Mouse (Mus musculus): ENCODE results near the gene Lag3. TPM values are rescaled to one million over a fixed set of nuclear protein-coding genes. Genes with fewer than 3 reads are reported as not detected.

Gene Lag3
- polyA plus RNA-seq, 1 experiment from 2014 or later, result 1.3 TPM

DNA sequence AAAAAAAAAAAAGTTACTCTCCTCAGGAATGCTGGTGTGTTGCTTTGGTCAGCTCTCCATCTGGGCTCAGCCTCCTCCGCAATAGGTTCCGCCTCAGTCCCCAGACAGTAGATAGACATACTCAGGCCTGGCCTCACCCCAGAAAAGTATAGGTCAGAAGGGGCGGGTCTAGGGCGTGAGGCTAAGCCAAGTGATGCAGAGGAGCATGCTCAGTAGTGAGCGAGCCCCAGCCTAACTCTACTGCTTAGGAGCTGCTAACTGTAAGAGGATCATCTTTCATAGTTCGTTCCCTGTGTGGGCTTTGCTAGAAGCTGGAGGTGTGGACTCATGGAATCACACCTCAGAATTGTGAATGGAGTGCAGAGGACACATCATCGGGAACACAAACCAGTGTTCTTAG is 27.0 kb upstream of the Lag3 start:
- H3K9ac ChIP-seq (replicated peaks; ENCODE audit: low read depth, low read length), result no peak overlapping the region
- no peak overlapping the region for H3K27ac ChIP-seq (ENCODE audit: low read length)
- ATAC-seq (ENCODE audit: insufficient number of reproducible peaks, insufficient read depth, low FRiP score, low read depth), result no peak
- no peak overlapping the region for H3K4me3 ChIP-seq (ENCODE audit: low read depth, low read length)
- peaks cover 49% of the 10 kb centered on the region for H3K36me3 ChIP-seq (ENCODE audit: control insufficient read depth, insufficient read depth, low read length)
- no peaks in the 10 kb centered on the region for H3K4me1 ChIP-seq (ENCODE audit: control insufficient read depth, insufficient read depth, low read length)
- 88% methylated on average over 7 of the region's 7 CpGs for WGBS
- H3K9me3 ChIP-seq (ENCODE audit: control insufficient read depth, low read depth, low read length), result no peaks in the 10 kb centered on the region
- H3K4me2 ChIP-seq (replicated peaks; ENCODE audit: low read depth, low read length), result no peak overlapping the region
- H3K27me3 ChIP-seq (ENCODE audit: control insufficient read depth, insufficient read depth, low read length), result no peaks in the 10 kb centered on the region

GRCm38 (mm10) chr6:124937493-124937892 is 26.0 kb upstream of the Lag3 start:
- no peak overlapping the region for H3K4me2 ChIP-seq (replicated peaks; ENCODE audit: low read depth, low read length)
- no peak for ATAC-seq (ENCODE audit: insufficient number of reproducible peaks, insufficient read depth, low FRiP score, low read depth)

GRCm38 (mm10) chr6:124936681-124937080 is 25.2 kb upstream of the Lag3 start:
- no peak overlapping the region for H3K4me3 ChIP-seq (ENCODE audit: low read depth, low read length)
- H3K36me3 ChIP-seq (ENCODE audit: control insufficient read depth, insufficient read depth, low read length), result peaks cover 53% of the 10 kb centered on the region
- H3K4me2 ChIP-seq (replicated peaks; ENCODE audit: low read depth, low read length), result no peak overlapping the region
- peaks cover 8% of the 10 kb centered on the region for H3K4me1 ChIP-seq (ENCODE audit: control insufficient read depth, insufficient read depth, low read length)
- H3K27me3 ChIP-seq (ENCODE audit: control insufficient read depth, insufficient read depth, low read length), result no peaks in the 10 kb centered on the region
- no peak for ATAC-seq (ENCODE audit: insufficient number of reproducible peaks, insufficient read depth, low FRiP score, low read depth)
- no peak overlapping the region for H3K27ac ChIP-seq (ENCODE audit: low read length)
- H3K9me3 ChIP-seq (ENCODE audit: control insufficient read depth, low read depth, low read length), result no peaks in the 10 kb centered on the region
- H3K9ac ChIP-seq (replicated peaks; ENCODE audit: low read depth, low read length), result no peak overlapping the region
- 68% methylated on average over 1 of the region's 1 CpGs for WGBS

More at GRCm38 (mm10) chr6:124937493-124937892, 26.0 kb upstream of the Lag3 start:
- H3K9ac ChIP-seq (replicated peaks; ENCODE audit: low read depth, low read length), result no peak overlapping the region
- no peaks in the 10 kb centered on the region for H3K27me3 ChIP-seq (ENCODE audit: control insufficient read depth, insufficient read depth, low read length)
- no peak overlapping the region for H3K4me3 ChIP-seq (ENCODE audit: low read depth, low read length)
- H3K36me3 ChIP-seq (ENCODE audit: control insufficient read depth, insufficient read depth, low read length), result peaks cover 53% of the 10 kb centered on the region
- H3K27ac ChIP-seq (ENCODE audit: low read length), result no peak overlapping the region
- no peaks in the 10 kb centered on the region for H3K9me3 ChIP-seq (ENCODE audit: control insufficient read depth, low read depth, low read length)
- H3K4me1 ChIP-seq (ENCODE audit: control insufficient read depth, insufficient read depth, low read length), result peaks cover 4% of the 10 kb centered on the region
- WGBS, result 70% methylated on average over 2 of the region's 2 CpGs

- Histone ChIP-seq H3K4me3 (ENCODE audit: low read depth, low read length) (no peak overlapping the region), H3K27me3 (ENCODE audit: control insufficient read depth, insufficient read depth, low read length) (no peaks in the 10 kb centered on the region), H3K36me3 (ENCODE audit: control insufficient read depth, insufficient read depth, low read length) (peaks cover 53% of the 10 kb centered on the region), H3K9me3 (ENCODE audit: control insufficient read depth, low read depth, low read length) (no peaks in the 10 kb centered on the region), H3K4me1 (ENCODE audit: control insufficient read depth, insufficient read depth, low read length) (peaks cover 11% of the 10 kb centered on the region), H3K27ac (ENCODE audit: low read length) (no peak overlapping the region), H3K4me2 (replicated peaks; ENCODE audit: low read depth, low read length) (no peak overlapping the region), H3K9ac (replicated peaks; ENCODE audit: low read depth, low read length) (no peak overlapping the region)
- ATAC-seq (ENCODE audit: insufficient number of reproducible peaks, insufficient read depth, low FRiP score, low read depth), result no peak
- 93% methylated on average over 7 of the region's 7 CpGs for WGBS
Observed at GRCm38 (mm10) chr6:124934670-124935069, 23.2 kb upstream of the Lag3 start.

DNA sequence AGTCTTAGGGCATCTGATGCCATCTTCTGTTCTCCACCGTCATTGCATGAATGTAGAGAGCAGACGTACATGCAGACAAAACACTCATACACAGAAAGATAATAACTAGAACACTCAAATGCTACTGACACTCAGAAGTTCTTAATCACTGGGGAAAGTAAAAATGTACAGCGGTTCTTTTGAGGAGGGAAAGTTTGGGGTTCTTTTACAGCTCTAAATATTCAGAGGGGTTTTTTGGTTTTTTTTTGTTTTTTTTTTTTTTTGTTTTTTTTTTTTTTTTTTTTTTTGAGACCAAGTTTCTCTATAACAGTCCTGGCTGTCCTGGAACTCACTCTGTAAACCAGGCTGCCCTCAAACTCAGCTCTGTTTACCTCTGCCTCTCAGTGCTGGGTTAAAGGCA is 21.6 kb upstream of the Lag3 start:
- Histone ChIP-seq H3K27me3 (ENCODE audit: control insufficient read depth, insufficient read depth, low read length) (no peaks in the 10 kb centered on the region), H3K27ac (ENCODE audit: low read length) (no peak overlapping the region), H3K4me3 (ENCODE audit: low read depth, low read length) (no peak overlapping the region), H3K4me1 (ENCODE audit: control insufficient read depth, insufficient read depth, low read length) (peaks cover 11% of the 10 kb centered on the region), H3K9ac (replicated peaks; ENCODE audit: low read depth, low read length) (no peak overlapping the region), H3K4me2 (replicated peaks; ENCODE audit: low read depth, low read length) (peak overlapping the region; percentile 95), H3K9me3 (ENCODE audit: control insufficient read depth, low read depth, low read length) (no peaks in the 10 kb centered on the region), H3K36me3 (ENCODE audit: control insufficient read depth, insufficient read depth, low read length) (peaks cover 47% of the 10 kb centered on the region)
- WGBS, result 94% methylated on average over 3 of the region's 3 CpGs
- no peak for ATAC-seq (ENCODE audit: insufficient number of reproducible peaks, insufficient read depth, low FRiP score, low read depth)

- H3K4me2 ChIP-seq (replicated peaks; ENCODE audit: low read depth, low read length), result peak overlapping the region; percentile 95
- H3K9ac ChIP-seq (replicated peaks; ENCODE audit: low read depth, low read length), result peak overlapping the region; percentile 81
- H3K4me1 ChIP-seq (ENCODE audit: control insufficient read depth, insufficient read depth, low read length), result peaks cover 11% of the 10 kb centered on the region
- peak overlapping the region; percentile 78 for H3K4me3 ChIP-seq (ENCODE audit: low read depth, low read length)
- 40% methylated on average over 12 of the region's 12 CpGs for WGBS
- no peak for ATAC-seq (ENCODE audit: insufficient number of reproducible peaks, insufficient read depth, low FRiP score, low read depth)
- H3K27ac ChIP-seq (ENCODE audit: low read length), result peak overlapping the region; percentile 94
- H3K27me3 ChIP-seq (ENCODE audit: control insufficient read depth, insufficient read depth, low read length), result no peaks in the 10 kb centered on the region
- no peaks in the 10 kb centered on the region for H3K9me3 ChIP-seq (ENCODE audit: control insufficient read depth, low read depth, low read length)
- H3K36me3 ChIP-seq (ENCODE audit: control insufficient read depth, insufficient read depth, low read length), result peaks cover 39% of the 10 kb centered on the region
Observed at GRCm38 (mm10) chr6:124932314-124932695, 20.8 kb upstream of the Lag3 start.

DNA sequence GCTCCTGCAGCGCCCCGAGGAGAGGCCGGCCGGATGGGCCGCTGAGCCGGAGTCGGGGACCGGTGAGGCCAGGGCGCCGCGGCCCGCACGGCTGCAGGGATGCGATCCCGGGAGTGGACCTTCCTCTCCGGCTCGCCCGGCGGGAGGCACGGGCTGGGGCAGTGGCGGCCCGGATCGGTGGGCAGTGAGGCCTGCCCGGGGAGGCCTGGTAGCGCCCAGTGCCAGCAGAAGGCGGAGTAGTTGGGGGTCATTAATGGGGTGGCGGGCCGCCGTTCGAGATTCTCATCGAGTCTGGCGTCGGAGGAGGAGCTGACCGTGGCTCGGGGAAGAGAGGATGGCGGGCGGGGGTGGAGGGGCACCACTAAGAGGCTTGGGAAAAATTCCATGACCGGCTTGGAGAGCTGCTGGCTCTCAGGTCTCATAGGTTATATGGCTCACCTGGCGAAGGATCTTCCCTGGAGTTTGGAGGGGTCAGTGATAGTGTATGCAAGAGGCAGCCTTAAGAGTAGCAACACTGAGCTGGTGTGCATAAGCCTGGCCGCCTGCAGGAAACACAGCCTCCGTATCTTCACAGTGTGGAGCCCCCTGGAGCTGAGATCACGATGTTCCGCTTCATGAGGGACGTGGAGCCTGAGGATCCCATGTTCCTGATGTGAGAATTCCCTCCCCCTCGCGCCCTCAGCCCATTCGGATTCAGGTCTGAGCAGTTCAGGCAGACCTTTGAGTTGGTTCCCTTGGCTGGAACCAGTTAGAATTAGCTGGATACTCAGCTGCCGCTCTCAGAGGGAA is 20.2 kb upstream of the Lag3 start:
- Histone ChIP-seq H3K27me3 (ENCODE audit: control insufficient read depth, insufficient read depth, low read length) (no peaks in the 10 kb centered on the region), H3K36me3 (ENCODE audit: control insufficient read depth, insufficient read depth, low read length) (peaks cover 35% of the 10 kb centered on the region), H3K9me3 (ENCODE audit: control insufficient read depth, low read depth, low read length) (no peaks in the 10 kb centered on the region), H3K4me3 (ENCODE audit: low read depth, low read length) (peak overlapping the region; percentile 78), H3K9ac (replicated peaks; ENCODE audit: low read depth, low read length) (peak overlapping the region; percentile 81), H3K27ac (ENCODE audit: low read length) (peak overlapping the region; percentile 94), H3K4me1 (ENCODE audit: control insufficient read depth, insufficient read depth, low read length) (peaks cover 11% of the 10 kb centered on the region), H3K4me2 (replicated peaks; ENCODE audit: low read depth, low read length) (peak overlapping the region; percentile 95)
- 2% methylated on average over 48 of the region's 48 CpGs for WGBS
- ATAC-seq (ENCODE audit: insufficient number of reproducible peaks, insufficient read depth, low FRiP score, low read depth), result peak; percentile 11

DNA sequence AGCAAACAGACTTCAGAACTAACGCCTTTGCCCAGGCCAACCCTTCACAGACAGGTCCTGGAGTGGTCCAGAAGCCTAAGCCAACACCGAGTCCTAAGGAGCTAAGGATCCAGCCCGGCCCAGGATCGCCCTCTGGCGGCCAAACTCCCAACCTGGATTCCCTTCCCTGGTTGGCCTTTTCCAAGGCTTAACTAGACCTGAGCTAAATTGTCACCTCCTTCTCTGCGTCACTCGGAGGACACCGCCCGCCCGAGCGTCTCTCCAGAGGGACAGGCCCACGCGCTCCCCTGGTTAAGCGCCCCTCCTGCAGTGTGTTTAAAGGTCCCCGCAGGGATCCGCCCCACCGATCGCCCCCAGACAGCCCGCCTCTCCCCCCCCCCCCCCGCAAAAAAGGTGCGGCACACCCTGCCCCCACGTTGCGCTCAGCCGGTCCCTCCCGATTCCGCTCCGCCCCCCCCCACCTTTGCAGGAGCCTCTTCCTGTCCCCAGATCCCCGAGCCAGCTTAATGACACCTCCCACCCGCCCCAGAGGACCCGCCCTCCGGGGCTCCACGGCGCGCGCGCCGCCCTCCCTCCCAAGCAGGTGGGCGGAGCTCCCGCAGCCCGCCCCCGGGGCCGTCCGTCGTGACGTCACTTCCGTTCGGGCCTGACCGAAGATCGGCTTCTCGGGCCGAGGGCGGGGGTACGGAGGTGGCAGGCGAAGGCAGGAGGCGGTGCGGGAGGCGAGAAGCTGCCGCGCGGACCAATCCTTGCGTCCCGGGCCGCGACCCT is 19.4 kb upstream of the Lag3 start, which contains the start of gene Mlf2:
Gene Mlf2, plus strand, starts transcription at position 633 of the 771 bp plus-strand sequence.
- peak; percentile 94 for ATAC-seq (ENCODE audit: insufficient number of reproducible peaks, insufficient read depth, low FRiP score, low read depth)
- under 1% methylated on average over 59 of the region's 64 CpGs for WGBS

More for the DNA sequence above, 19.4 kb upstream of the Lag3 start, which contains the start of gene Mlf2:
- Histone ChIP-seq H3K36me3 (ENCODE audit: control insufficient read depth, insufficient read depth, low read length) (peaks cover 27% of the 10 kb centered on the region), H3K9me3 (ENCODE audit: control insufficient read depth, low read depth, low read length) (no peaks in the 10 kb centered on the region), H3K9ac (replicated peaks; ENCODE audit: low read depth, low read length) (peak within 1 kb of the TSS; percentile 81), H3K4me2 (replicated peaks; ENCODE audit: low read depth, low read length) (peak within 1 kb of the TSS; percentile 95), H3K27ac (ENCODE audit: low read length) (peak within 1 kb of the TSS; percentile 94), H3K27me3 (ENCODE audit: control insufficient read depth, insufficient read depth, low read length) (no peaks in the 10 kb centered on the region), H3K4me1 (ENCODE audit: control insufficient read depth, insufficient read depth, low read length) (peaks cover 15% of the 10 kb centered on the region), H3K4me3 (ENCODE audit: low read depth, low read length) (peak within 1 kb of the TSS; percentile 78)

All from stomach, embryonic 14.5 days (tissue).